Mouse (Mus musculus): ENCODE measurements around the gene Klf13. TPM values are rescaled to one million over a fixed set of nuclear protein-coding genes. Genes with fewer than 3 reads are reported as not detected.

Klf13 gene
- 48.7 and 49.0 TPM in 2 replicates for polyA plus RNA-seq (2012; rRNA removed; ENCODE audit: low replicate concordance)

DNA sequence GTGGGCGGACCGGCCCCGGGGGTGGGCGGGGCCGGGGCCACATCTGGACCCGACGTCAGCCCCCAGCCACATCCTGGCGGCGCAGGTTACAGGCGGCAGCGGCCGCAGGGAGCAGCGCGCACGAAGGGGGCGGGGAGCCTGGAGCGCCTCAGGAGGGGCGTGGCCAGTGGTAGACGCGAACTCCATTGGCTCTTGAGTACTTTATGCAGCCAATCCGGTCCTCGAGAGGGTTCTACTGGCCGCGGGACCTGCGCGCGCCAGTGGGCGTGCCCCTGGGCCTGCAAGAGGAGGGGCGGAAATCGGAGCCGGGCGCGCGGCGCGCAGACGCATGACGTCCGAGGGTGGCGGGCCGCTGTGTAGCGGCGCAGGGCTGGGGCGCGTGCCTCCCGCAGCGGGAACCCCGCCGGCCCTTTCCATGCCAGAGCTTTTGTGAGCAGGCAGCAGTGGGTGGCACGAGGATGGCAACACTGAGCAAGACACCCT lies at the start of gene Klf13:
Gene Klf13 (minus strand): TSS at position 2 of the 483 bp plus-strand sequence.

DNA sequence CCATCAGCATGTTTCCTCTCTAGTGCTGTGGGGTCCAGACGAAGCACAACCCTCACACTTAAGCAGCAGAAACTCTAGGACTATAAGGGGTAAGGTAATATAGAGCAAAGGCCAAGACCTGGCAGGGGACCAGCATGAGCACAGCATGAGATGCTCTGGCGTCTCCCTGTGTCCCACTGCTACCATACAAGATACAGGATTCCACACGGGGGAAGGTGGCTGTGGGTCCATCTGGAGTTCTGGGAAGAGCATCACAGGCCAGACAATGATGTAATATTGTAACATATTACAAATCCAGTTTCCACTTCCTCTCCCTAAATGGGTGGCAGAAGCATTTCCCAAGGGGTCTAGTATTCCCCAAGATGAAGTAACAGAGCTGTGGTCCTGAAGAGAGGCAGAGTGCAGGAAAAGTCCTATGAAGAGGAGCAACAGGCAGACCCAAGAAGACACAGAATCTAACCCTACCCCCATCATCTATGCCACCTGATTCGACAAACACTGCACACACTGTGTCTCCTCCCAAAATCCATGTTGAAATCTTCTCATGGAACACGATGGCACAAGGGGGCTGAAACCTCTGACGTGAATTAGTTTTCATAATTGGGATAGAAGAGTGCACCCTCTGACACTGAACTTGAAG lies 22.3 kb downstream of the Klf13 start, which contains the start of gene E030018B13Rik:
Gene E030018B13Rik (plus strand): TSS at position 590 of the 640 bp plus-strand sequence.

Other genes starting within 250 kb of the Klf13 start
- gene E030018B13Rik, start 22.1 kb downstream of the Klf13 start, polyA plus RNA-seq (2012; rRNA removed; ENCODE audit: low replicate concordance): not detected in 2 replicates
- 0.14 and 0.84 TPM in 2 replicates for gene Trpm1, start 214.9 kb upstream of the Klf13 start, polyA plus RNA-seq (2012; rRNA removed; ENCODE audit: low replicate concordance)